Mouse (Mus musculus): ENCODE measurements around the gene Fam83e. TPM values are rescaled to one million over a fixed set of nuclear protein-coding genes. Genes with fewer than 3 reads are reported as not detected.

Fam83e gene
- polyA plus RNA-seq, 1 experiment from 2014 or later = 1.1 TPM

DNA sequence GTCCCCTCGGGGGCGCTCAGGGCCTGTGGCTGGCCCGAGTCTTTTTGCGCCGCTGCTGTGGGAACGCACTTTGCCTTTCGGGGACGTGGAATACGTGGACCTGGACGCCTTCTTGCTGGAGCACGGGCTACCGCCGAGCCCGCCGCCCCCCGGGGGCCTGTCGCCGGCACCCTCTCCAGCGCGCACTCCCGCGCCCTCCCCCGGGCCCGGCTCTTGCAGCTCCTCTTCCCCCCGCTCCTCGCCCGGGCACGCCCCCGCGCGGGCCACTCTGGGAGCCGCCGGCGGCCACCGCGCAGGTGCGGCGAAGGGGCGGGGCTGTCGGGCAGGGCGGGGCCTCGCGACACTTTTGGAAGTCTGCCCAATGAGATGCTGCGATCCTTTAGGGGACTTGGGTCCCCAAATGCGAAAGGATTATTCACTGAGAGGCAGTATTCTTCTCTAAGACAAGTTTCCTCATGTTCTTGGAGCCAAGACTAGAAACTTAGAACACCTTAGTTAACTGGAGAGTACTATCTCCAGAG lies 14.2 kb upstream of the Fam83e start:
- ATAC-seq = no peak
- H3K4me3 ChIP-seq (replicated peaks; ENCODE audit: low read length) = peak overlapping the region; percentile 55

GRCm38 (mm10) chr7:45707375-45707967 lies 13.5 kb upstream of the Fam83e start:
- H3K4me3 ChIP-seq (replicated peaks; ENCODE audit: low read length) = peak overlapping the region; percentile 55
- H3K4me1 ChIP-seq (replicated peaks; ENCODE audit: control insufficient read depth, insufficient read depth, low read length) = peaks cover 57% of the 10 kb centered on the region
- no peaks in the 10 kb centered on the region for H3K9me3 ChIP-seq (ENCODE audit: control insufficient read depth, low read length)
- H3K9ac ChIP-seq (replicated peaks; ENCODE audit: low read depth, low read length) = peak overlapping the region; percentile 33; the same call in 1 of the 2 replicates
- peak; percentile 12; the same call in 1 of the 2 replicates for ATAC-seq
- peak overlapping the region; percentile 97 for H3K4me2 ChIP-seq (ENCODE audit: low read length)
- H3K27ac ChIP-seq (ENCODE audit: low read length) = peak overlapping the region; percentile 30
- peaks cover 20% of the 10 kb centered on the region for H3K36me3 ChIP-seq (ENCODE audit: control insufficient read depth, insufficient read depth)
- under 1% methylated on average over 27 of the region's 27 CpGs for WGBS
- H3K27me3 ChIP-seq (replicated peaks; ENCODE audit: control insufficient read depth, insufficient read depth, low read length) = no peaks in the 10 kb centered on the region

More for the DNA sequence above, 14.2 kb upstream of the Fam83e start:
- WGBS = 0% methylated on average over 44 of the region's 45 CpGs
- Histone ChIP-seq H3K36me3 (ENCODE audit: control insufficient read depth, insufficient read depth) (peaks cover 13% of the 10 kb centered on the region), H3K9ac (replicated peaks; ENCODE audit: low read depth, low read length) (peak overlapping the region; percentile 76), H3K27me3 (replicated peaks; ENCODE audit: control insufficient read depth, insufficient read depth, low read length) (no peaks in the 10 kb centered on the region), H3K4me2 (ENCODE audit: low read length) (peak overlapping the region; percentile 97), H3K27ac (ENCODE audit: low read length) (peak overlapping the region; percentile 25; the same call in 1 of the 2 replicates), H3K9me3 (ENCODE audit: control insufficient read depth, low read length) (no peaks in the 10 kb centered on the region), H3K4me1 (replicated peaks; ENCODE audit: control insufficient read depth, insufficient read depth, low read length) (peaks cover 57% of the 10 kb centered on the region)

DNA sequence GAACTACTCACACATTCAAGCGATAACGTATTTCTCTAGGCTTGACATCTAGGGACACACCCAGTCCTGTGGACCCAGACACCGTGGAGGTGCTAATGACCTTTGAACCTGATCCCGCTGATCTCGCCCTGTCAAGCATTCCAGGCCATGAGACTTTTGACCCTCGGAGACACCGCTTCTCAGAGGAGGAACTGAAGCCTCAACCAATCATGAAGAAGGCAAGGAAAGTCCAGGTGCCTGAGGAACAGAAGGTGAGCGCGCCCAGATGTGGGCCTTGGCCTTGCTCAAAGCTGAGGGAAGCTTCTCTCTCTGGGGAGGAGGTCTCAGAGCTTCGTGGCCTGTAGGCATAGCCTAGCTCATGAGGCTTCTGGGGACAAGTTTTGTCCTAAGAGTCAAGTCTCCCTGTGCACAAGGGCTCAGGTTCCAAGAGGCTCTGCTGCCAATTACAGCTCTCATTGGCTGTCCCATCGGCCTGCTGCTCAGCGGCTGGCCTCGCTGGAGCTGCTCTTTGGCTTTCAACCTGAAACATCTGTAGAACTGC lies 12.7 kb upstream of the Fam83e start:
- no peak for ATAC-seq
- no peaks in the 10 kb centered on the region for H3K27me3 ChIP-seq (replicated peaks; ENCODE audit: control insufficient read depth, insufficient read depth, low read length)
- no peak overlapping the region for H3K9ac ChIP-seq (replicated peaks; ENCODE audit: low read depth, low read length)
- peak overlapping the region; percentile 97 for H3K4me2 ChIP-seq (ENCODE audit: low read length)
- H3K4me1 ChIP-seq (replicated peaks; ENCODE audit: control insufficient read depth, insufficient read depth, low read length) = peaks cover 53% of the 10 kb centered on the region
- peaks cover 28% of the 10 kb centered on the region for H3K36me3 ChIP-seq (ENCODE audit: control insufficient read depth, insufficient read depth)
- no peak overlapping the region for H3K4me3 ChIP-seq (replicated peaks; ENCODE audit: low read length)
- H3K9me3 ChIP-seq (ENCODE audit: control insufficient read depth, low read length) = no peaks in the 10 kb centered on the region
- 62% methylated on average over 13 of the region's 13 CpGs for WGBS
- peak overlapping the region; percentile 24; the same call in 1 of the 2 replicates for H3K27ac ChIP-seq (ENCODE audit: low read length)

- WGBS = 44% methylated on average over 6 of the region's 6 CpGs
- H3K9me3 ChIP-seq (ENCODE audit: control insufficient read depth, low read length) = no peaks in the 10 kb centered on the region
- ATAC-seq = no peak
- peaks cover 48% of the 10 kb centered on the region for H3K4me1 ChIP-seq (replicated peaks; ENCODE audit: control insufficient read depth, insufficient read depth, low read length)
- H3K27ac ChIP-seq (ENCODE audit: low read length) = no peak overlapping the region
- no peak overlapping the region for H3K4me3 ChIP-seq (replicated peaks; ENCODE audit: low read length)
- no peak overlapping the region for H3K4me2 ChIP-seq (ENCODE audit: low read length)
- no peak overlapping the region for H3K9ac ChIP-seq (replicated peaks; ENCODE audit: low read depth, low read length)
- no peaks in the 10 kb centered on the region for H3K27me3 ChIP-seq (replicated peaks; ENCODE audit: control insufficient read depth, insufficient read depth, low read length)
- peaks cover 29% of the 10 kb centered on the region for H3K36me3 ChIP-seq (ENCODE audit: control insufficient read depth, insufficient read depth)
Measured at GRCm38 (mm10) chr7:45709036-45709435, 12.0 kb upstream of the Fam83e start.

- no peak for ATAC-seq
- H3K4me1 ChIP-seq (replicated peaks; ENCODE audit: control insufficient read depth, insufficient read depth, low read length) = peaks cover 55% of the 10 kb centered on the region
- no peaks in the 10 kb centered on the region for H3K27me3 ChIP-seq (replicated peaks; ENCODE audit: control insufficient read depth, insufficient read depth, low read length)
- H3K4me3 ChIP-seq (replicated peaks; ENCODE audit: low read length) = no peak overlapping the region
- H3K9ac ChIP-seq (replicated peaks; ENCODE audit: low read depth, low read length) = no peak overlapping the region
- no peaks in the 10 kb centered on the region for H3K9me3 ChIP-seq (ENCODE audit: control insufficient read depth, low read length)
- H3K4me2 ChIP-seq (ENCODE audit: low read length) = no peak overlapping the region
- peak overlapping the region; percentile 53; the same call in 1 of the 2 replicates for H3K27ac ChIP-seq (ENCODE audit: low read length)
- H3K36me3 ChIP-seq (ENCODE audit: control insufficient read depth, insufficient read depth) = peaks cover 29% of the 10 kb centered on the region
- WGBS = 74% methylated on average over 14 of the region's 14 CpGs
Measured at GRCm38 (mm10) chr7:45709677-45710355, 11.2 kb upstream of the Fam83e start.

GRCm38 (mm10) chr7:45710477-45711191 lies 10.4 kb upstream of the Fam83e start:
- Histone ChIP-seq H3K4me1 (replicated peaks; ENCODE audit: control insufficient read depth, insufficient read depth, low read length) (peaks cover 52% of the 10 kb centered on the region), H3K9ac (replicated peaks; ENCODE audit: low read depth, low read length) (no peak overlapping the region), H3K4me2 (ENCODE audit: low read length) (no peak overlapping the region), H3K4me3 (replicated peaks; ENCODE audit: low read length) (no peak overlapping the region), H3K9me3 (ENCODE audit: control insufficient read depth, low read length) (no peaks in the 10 kb centered on the region), H3K27ac (ENCODE audit: low read length) (no peak overlapping the region), H3K36me3 (ENCODE audit: control insufficient read depth, insufficient read depth) (peaks cover 29% of the 10 kb centered on the region), H3K27me3 (replicated peaks; ENCODE audit: control insufficient read depth, insufficient read depth, low read length) (no peaks in the 10 kb centered on the region)
- ATAC-seq = no peak
- 93% methylated on average over 20 of the region's 20 CpGs for WGBS

DNA sequence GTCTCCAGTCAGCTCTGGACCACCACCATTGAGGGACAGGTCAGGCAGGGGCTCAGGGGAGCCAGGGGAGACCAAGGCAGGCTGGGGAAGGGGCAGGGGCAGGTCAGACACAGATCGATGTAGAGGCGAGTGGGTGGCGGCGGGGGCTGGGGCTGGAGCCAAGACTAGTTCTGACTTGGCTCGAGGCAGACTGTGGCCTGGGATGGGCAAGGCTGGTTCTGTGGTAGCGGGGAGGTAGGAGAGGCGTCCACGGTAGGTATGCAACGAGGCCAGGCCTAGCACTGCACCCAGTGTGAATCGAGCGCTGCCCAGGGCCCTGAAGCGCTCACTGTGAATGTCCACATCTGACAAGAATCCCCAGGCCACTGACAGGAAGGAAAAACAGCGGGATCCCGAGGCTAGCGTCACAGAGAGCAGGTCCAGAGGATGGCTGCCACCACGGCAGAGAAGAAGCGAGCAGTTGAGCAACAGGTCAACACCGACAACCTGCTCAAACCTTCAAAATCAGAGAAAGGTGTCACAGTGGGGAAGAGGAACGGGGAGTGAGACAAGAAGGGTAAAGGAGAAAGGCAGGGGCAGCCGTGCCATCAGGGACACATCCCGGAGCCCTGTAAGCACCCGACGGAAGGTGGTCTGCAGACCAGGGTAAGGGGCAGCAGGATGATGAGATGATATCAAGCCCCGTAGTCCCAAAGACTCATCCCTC lies 9.5 kb upstream of the Fam83e start:
- peaks cover 52% of the 10 kb centered on the region for H3K4me1 ChIP-seq (replicated peaks; ENCODE audit: control insufficient read depth, insufficient read depth, low read length)
- H3K36me3 ChIP-seq (ENCODE audit: control insufficient read depth, insufficient read depth) = peaks cover 29% of the 10 kb centered on the region
- H3K27ac ChIP-seq (ENCODE audit: low read length) = no peak overlapping the region
- no peak for ATAC-seq
- H3K4me2 ChIP-seq (ENCODE audit: low read length) = no peak overlapping the region
- H3K27me3 ChIP-seq (replicated peaks; ENCODE audit: control insufficient read depth, insufficient read depth, low read length) = no peaks in the 10 kb centered on the region
- H3K9me3 ChIP-seq (ENCODE audit: control insufficient read depth, low read length) = no peaks in the 10 kb centered on the region
- no peak overlapping the region for H3K9ac ChIP-seq (replicated peaks; ENCODE audit: low read depth, low read length)
- WGBS = 90% methylated on average over 24 of the region's 24 CpGs
- H3K4me3 ChIP-seq (replicated peaks; ENCODE audit: low read length) = no peak overlapping the region

GRCm38 (mm10) chr7:45712022-45712757 lies 8.8 kb upstream of the Fam83e start:
- H3K27ac ChIP-seq (ENCODE audit: low read length) = no peak overlapping the region
- peaks cover 52% of the 10 kb centered on the region for H3K4me1 ChIP-seq (replicated peaks; ENCODE audit: control insufficient read depth, insufficient read depth, low read length)
- H3K9me3 ChIP-seq (ENCODE audit: control insufficient read depth, low read length) = no peaks in the 10 kb centered on the region
- H3K27me3 ChIP-seq (replicated peaks; ENCODE audit: control insufficient read depth, insufficient read depth, low read length) = no peaks in the 10 kb centered on the region
- no peak overlapping the region for H3K9ac ChIP-seq (replicated peaks; ENCODE audit: low read depth, low read length)
- ATAC-seq = no peak
- H3K36me3 ChIP-seq (ENCODE audit: control insufficient read depth, insufficient read depth) = peaks cover 29% of the 10 kb centered on the region
- H3K4me2 ChIP-seq (ENCODE audit: low read length) = no peak overlapping the region
- H3K4me3 ChIP-seq (replicated peaks; ENCODE audit: low read length) = no peak overlapping the region
- 89% methylated on average over 21 of the region's 21 CpGs for WGBS
